Mouse (Mus musculus) hindbrain, embryonic 15.5 days (tissue): ENCODE results near the gene Tiam1. TPM values are rescaled to one million over a fixed set of nuclear protein-coding genes. Genes with fewer than 3 reads are reported as not detected.

Experiments used
- ATAC-seq: fragments of 200-750 bp; cut with Nextera tagmentation; 2 replicates; pipeline ENCODE4 v1.8.0; 2017; ENCODE audit warnings: low read depth, moderate number of reproducible peaks, moderate TSS enrichment; ENCODE audit not compliant: low FRiP score
- H3K27ac ChIP-seq: fragments of 300-500 bp; sonication (generic); replicated peaks from 2 replicates; pipeline ENCODE4 v1.5.1; 2015; ENCODE audit warnings: mild to moderate bottlenecking, inconsistent platforms
- H3K27me3 ChIP-seq: fragments of 300-500 bp; sonication (generic); 2 replicates; pipeline ENCODE4 v1.6.1; 2015; ENCODE audit warnings: control low read depth, inconsistent platforms
- H3K36me3 ChIP-seq: fragments of 300-500 bp; sonication (generic); 2 replicates; pipeline ENCODE4 v1.6.1; 2015; ENCODE audit warnings: control low read depth, inconsistent platforms
- H3K4me1 ChIP-seq: fragments of 300-500 bp; sonication (generic); replicated peaks from 2 replicates; pipeline ENCODE4 v1.6.1; 2015; ENCODE audit warnings: control low read depth, inconsistent platforms
- H3K4me2 ChIP-seq: fragments of 300-500 bp; sonication (generic); 2 replicates; pipeline ENCODE4 v1.6.1; 2015; ENCODE audit warnings: moderate library complexity, mild to moderate bottlenecking, inconsistent platforms
- H3K4me3 ChIP-seq: fragments of 300-500 bp; sonication (generic); 2 replicates; pipeline ENCODE4 v1.5.1; 2015; ENCODE audit warnings: mild to moderate bottlenecking, inconsistent platforms
- H3K9ac ChIP-seq: fragments of 300-500 bp; sonication (generic); 2 replicates; pipeline ENCODE4 v1.6.1; 2015; ENCODE audit warnings: inconsistent platforms
- H3K9me3 ChIP-seq: fragments of 300-500 bp; sonication (generic); 2 replicates; pipeline ENCODE4 v1.6.1; 2016; ENCODE audit warnings: control low read depth, inconsistent platforms
- WGBS: fragments of 180-500 bp; shearing (Covaris S2); methylation state at CpG from one replicate; pipeline ENCODE4 v1.1.7; 2015; 5-methylcytosine and 5-hydroxymethylcytosine counted together
- polyA plus RNA-seq: library from polyadenylated mRNA; unstranded; fragments of >200 nt; fragmentation: Nextera tagmentation; extraction: Ambion mirVana; gene quantifications from 2 replicates; pipeline ENCODE4 v1.2.1, GENCODE M21; 2015

Gene Tiam1
- polyA plus RNA-seq, 1 experiment from 2014 or later, result 23.8 TPM

DNA sequence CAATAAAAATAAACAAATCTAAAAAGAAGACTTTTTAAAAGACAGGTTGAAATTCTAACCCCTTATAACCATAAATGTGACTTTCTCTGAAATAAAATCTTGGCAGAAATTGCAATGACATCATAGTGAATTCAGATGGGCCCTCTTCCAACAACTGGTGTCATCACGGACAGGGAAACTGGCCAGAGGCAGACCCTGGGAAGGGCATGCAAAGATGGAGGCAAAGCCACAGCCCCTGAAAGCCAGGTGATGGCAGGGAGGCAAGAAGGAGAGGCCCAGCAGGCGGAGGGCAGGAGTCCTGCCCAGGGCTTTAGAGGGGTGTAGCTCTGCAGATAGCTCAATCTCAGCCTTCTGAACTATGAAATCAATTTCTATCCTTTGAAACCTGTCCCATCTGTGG is 39.8 kb downstream of the Tiam1 start:
- no peak overlapping the region for H3K27ac ChIP-seq
- WGBS, result 73% methylated on average over 2 of the region's 2 CpGs
- H3K9me3 ChIP-seq, result no peaks in the 10 kb centered on the region
- no peak overlapping the region for H3K4me3 ChIP-seq
- H3K9ac ChIP-seq, result no peak overlapping the region
- H3K27me3 ChIP-seq, result no peaks in the 10 kb centered on the region
- no peak for ATAC-seq
- H3K36me3 ChIP-seq, result no peaks in the 10 kb centered on the region
- H3K4me2 ChIP-seq, result no peak overlapping the region
- 0 out of 2 replicates have a peak, but pooled peaks cover 3% of the 10 kb centered on the region for H3K4me1 ChIP-seq

DNA sequence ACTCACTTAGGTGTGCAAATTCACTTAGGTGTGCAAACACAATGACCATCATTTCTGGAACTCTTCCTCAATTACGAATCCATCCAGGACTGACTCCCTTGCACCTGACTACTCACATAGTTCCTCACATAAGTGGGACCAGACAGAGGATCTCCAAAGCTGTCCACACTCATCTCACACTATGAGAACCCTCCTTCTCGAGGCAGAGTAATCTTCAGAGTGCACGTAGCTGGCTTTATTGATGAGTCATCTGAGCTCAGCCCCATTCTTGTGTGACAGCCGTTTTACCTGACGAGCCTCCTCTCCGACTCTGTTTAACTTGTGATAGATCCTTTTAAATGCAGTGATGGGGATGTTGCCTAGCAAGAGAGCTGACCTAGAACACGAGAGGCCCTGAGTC is 41.0 kb downstream of the Tiam1 start:
- H3K27ac ChIP-seq, result no peak overlapping the region
- WGBS, result 84% methylated on average over 7 of the region's 7 CpGs
- H3K4me1 ChIP-seq, result peaks cover 3% of the 10 kb centered on the region; the same call in 1 of the 2 replicates
- ATAC-seq, result no peak
- H3K27me3 ChIP-seq, result no peaks in the 10 kb centered on the region
- H3K9me3 ChIP-seq, result no peaks in the 10 kb centered on the region
- no peak overlapping the region for H3K4me3 ChIP-seq
- no peak overlapping the region for H3K4me2 ChIP-seq
- no peak overlapping the region for H3K9ac ChIP-seq
- H3K36me3 ChIP-seq, result no peaks in the 10 kb centered on the region

DNA sequence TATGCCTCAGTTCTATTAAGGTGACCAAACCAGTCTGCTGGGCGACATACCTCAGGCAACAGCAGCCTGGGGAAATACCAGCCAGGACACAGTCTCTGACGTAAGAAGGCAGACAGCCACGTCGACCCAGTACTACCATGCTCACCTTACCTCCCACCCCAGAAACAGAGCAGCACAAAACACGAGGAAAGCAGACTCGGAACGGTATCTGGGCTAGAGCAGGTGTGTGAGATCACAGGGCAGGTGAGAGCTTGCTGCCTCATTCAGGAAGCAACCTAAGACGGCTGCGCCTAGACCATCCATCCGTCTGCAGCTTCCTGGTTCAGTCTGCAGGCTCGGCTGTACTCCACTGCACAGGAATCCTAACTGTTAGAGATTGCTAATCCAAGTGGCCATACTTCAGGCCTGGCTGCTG is 45.4 kb downstream of the Tiam1 start:
- H3K9ac ChIP-seq, result no peak overlapping the region

DNA sequence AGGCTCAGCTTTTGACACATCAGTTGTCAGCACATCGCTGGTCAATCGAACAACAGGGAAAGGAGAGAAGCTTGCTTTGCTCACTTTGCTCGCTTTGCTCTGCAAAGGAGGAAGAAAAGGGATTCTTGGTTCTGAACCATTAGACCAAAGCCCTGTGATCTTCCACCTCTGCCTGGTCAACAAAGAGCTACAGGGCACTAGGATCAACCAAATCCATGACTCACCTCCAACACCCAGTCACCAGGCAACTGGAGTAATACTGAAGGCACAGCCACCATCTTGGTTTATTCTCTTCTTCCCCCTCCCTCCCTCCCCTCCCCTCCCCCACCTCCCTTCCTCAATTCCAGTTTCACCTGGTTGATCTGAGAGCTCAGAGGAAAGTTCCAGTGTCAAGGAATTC is 45.8 kb downstream of the Tiam1 start:
- Histone ChIP-seq H3K4me2 (no peak overlapping the region), H3K27me3 (no peaks in the 10 kb centered on the region), H3K4me1 (peaks cover 4% of the 10 kb centered on the region; the same call in 1 of the 2 replicates), H3K27ac (no peak overlapping the region), H3K4me3 (no peak overlapping the region), H3K9me3 (no peaks in the 10 kb centered on the region), H3K9ac (no peak overlapping the region), H3K36me3 (no peaks in the 10 kb centered on the region)
- ATAC-seq, result no peak
- WGBS, result 94% methylated on average over 3 of the region's 3 CpGs

More for the DNA sequence above, 45.4 kb downstream of the Tiam1 start:
- Histone ChIP-seq H3K4me2 (no peak overlapping the region), H3K27me3 (no peaks in the 10 kb centered on the region), H3K4me1 (peaks cover 4% of the 10 kb centered on the region; the same call in 1 of the 2 replicates), H3K9me3 (no peaks in the 10 kb centered on the region), H3K36me3 (no peaks in the 10 kb centered on the region), H3K4me3 (no peak overlapping the region), H3K27ac (no peak overlapping the region)
- ATAC-seq, result no peak
- WGBS, result 89% methylated on average over 11 of the region's 11 CpGs

DNA sequence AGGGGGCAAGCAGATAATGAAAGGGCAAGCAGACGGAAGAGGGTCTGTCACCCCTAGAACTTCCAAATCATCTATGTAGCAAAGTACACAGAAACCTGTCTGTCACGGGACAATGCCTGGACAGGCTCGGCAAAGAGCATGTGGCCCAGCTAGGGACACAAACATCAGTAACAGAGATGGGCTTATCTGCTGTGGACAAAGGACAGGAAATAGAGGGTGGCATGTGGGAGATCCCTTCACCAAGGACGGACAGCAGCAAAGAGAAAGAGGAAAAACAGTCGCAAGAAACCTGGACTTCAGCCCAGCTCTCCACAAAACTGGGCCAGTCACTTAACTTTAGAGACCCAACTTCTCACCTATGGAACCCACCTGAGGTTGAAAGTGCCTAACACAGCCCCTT is 47.6 kb downstream of the Tiam1 start:
- no peaks in the 10 kb centered on the region for H3K9me3 ChIP-seq
- H3K4me2 ChIP-seq, result no peak overlapping the region
- H3K27me3 ChIP-seq, result no peaks in the 10 kb centered on the region
- ATAC-seq, result no peak
- no peak overlapping the region for H3K9ac ChIP-seq
- peaks cover 4% of the 10 kb centered on the region; the same call in 1 of the 2 replicates for H3K4me1 ChIP-seq
- no peak overlapping the region for H3K27ac ChIP-seq
- WGBS, result 80% methylated on average over 5 of the region's 5 CpGs
- H3K4me3 ChIP-seq, result no peak overlapping the region
- no peaks in the 10 kb centered on the region for H3K36me3 ChIP-seq

DNA sequence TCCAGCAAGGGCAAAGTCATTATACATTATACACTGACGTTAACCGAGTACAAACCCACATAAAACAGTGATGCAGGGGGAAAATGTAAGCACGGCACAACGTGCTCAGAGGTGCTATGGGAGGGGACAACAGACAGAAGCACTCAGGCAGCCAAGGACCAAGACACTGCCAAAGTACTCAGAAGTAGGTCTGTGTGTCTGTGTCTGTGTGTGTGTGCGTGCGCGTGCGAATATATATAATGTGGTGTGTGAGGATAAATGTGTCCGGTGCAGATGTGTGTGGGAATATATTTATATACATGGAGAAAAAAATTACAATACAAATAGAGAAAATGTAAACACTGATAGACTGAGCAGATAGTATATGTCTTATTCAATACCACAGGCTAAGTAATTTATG is 50.6 kb downstream of the Tiam1 start:
- no peaks in the 10 kb centered on the region for H3K27me3 ChIP-seq
- no peaks in the 10 kb centered on the region for H3K36me3 ChIP-seq
- H3K4me2 ChIP-seq, result no peak overlapping the region
- ATAC-seq, result no peak
- 89% methylated on average over 9 of the region's 9 CpGs for WGBS
- H3K9ac ChIP-seq, result no peak overlapping the region
- H3K4me1 ChIP-seq, result peaks cover 4% of the 10 kb centered on the region; the same call in 1 of the 2 replicates
- H3K9me3 ChIP-seq, result no peaks in the 10 kb centered on the region
- no peak overlapping the region for H3K27ac ChIP-seq
- H3K4me3 ChIP-seq, result no peak overlapping the region

DNA sequence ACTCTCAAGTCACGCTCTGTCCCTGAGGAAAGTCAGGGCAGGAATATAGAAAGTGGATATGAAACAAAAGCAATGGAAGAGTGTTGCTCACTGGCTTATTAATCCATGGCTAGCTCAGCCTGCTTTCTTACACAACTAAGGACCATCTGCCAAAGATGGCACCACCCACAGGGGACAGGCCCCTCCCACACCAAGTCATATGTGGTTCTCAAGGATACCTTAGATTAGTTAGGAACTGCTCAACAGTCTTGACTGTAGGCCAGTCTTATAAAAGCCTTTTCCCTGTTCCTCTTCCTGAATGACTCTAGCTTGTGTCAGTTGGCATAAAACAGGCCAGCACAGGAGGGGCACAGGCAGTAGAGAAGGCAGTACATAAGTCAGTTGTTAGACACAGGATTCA is 51.7 kb downstream of the Tiam1 start:
- no peaks in the 10 kb centered on the region for H3K36me3 ChIP-seq
- H3K27me3 ChIP-seq, result no peaks in the 10 kb centered on the region
- WGBS, result 83% methylated on average over 1 of the region's 1 CpGs
- H3K4me1 ChIP-seq, result peaks cover 4% of the 10 kb centered on the region; the same call in 1 of the 2 replicates
- no peak overlapping the region for H3K4me3 ChIP-seq
- H3K9me3 ChIP-seq, result no peaks in the 10 kb centered on the region
- H3K27ac ChIP-seq, result no peak overlapping the region
- ATAC-seq, result no peak
- H3K4me2 ChIP-seq, result no peak overlapping the region
- no peak overlapping the region for H3K9ac ChIP-seq

DNA sequence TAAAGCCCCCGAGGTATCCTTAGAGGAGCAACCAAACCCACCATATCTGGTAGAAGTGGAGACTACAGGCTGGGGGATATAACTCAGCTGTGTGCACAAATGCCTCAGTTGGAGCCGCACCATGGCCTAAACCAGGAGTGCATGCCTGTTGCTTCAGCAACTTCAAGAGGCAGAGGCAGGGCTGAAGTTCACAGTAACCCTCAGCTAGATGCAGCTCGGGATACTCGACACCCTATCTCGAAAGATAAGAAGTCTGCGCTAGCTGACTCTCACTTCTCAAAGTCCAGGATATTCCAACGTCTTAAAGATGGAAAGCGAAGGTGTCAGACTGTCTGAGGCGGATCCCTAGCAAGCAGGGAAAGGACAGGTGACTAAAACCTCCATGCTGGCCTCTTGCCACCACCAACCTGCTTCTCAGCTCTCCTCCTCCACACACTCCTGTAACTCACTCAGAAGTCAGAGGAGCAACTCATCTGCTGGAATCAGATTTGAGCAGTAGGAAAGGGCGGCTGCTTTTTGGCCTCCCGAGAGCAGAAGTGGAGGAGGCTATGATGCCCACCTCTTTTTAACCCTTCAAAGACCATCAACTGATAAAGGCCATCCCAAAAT is 52.4 kb downstream of the Tiam1 start:
- no peaks in the 10 kb centered on the region for H3K9me3 ChIP-seq
- ATAC-seq, result no peak
- WGBS, result 88% methylated on average over 11 of the region's 11 CpGs
- H3K4me3 ChIP-seq, result no peak overlapping the region
- no peak overlapping the region for H3K4me2 ChIP-seq
- peaks cover 6% of the 10 kb centered on the region; the same call in 1 of the 2 replicates for H3K4me1 ChIP-seq
- no peaks in the 10 kb centered on the region for H3K36me3 ChIP-seq
- H3K27me3 ChIP-seq, result no peaks in the 10 kb centered on the region
- H3K9ac ChIP-seq, result no peak overlapping the region
- H3K27ac ChIP-seq, result no peak overlapping the region

DNA sequence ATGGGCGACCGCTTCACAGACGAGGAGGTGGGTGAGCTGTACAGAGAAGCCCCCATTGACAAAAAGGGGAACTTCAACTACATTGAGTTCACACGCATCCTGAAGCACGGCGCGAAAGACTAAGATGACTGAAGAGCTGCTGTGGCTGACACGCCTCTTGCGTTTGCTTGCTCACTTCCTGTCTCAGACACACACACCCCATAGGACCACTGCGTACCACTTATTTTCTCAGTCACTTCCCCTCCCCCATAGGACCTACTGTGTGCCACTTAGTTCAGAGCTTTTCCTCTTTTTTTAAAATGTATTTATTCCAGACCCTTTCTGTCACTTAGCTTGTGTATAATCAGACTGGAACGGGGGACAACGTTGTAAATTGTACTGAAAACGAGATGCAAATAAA is 53.2 kb downstream of the Tiam1 start:
- Histone ChIP-seq H3K9me3 (no peaks in the 10 kb centered on the region), H3K4me1 (peaks cover 12% of the 10 kb centered on the region), H3K4me2 (no peak overlapping the region), H3K27me3 (no peaks in the 10 kb centered on the region), H3K36me3 (no peaks in the 10 kb centered on the region), H3K4me3 (no peak overlapping the region), H3K9ac (no peak overlapping the region), H3K27ac (no peak overlapping the region)
- WGBS, result 96% methylated on average over 13 of the region's 13 CpGs
- ATAC-seq, result no peak

DNA sequence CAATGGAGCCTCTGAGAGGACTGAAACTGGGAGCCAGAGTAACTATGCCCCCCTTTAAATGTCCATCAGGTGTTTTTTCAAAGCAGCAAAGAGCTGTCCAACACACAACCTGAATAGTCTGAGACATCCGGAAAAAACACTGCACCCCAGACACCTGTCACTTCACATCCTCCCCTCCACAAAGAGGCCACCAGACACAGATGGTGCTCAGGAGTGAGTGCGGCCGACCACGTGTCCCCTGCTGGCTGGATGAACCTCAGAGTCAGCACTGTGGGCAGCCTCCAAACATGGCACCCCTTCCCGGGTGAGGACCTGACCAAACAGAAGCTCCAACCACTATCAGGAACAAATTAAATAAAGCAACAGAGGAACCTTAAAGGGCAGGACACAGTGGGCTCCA is 56.3 kb downstream of the Tiam1 start:
- H3K4me3 ChIP-seq, result no peak overlapping the region
- no peaks in the 10 kb centered on the region for H3K9me3 ChIP-seq
- no peak overlapping the region for H3K9ac ChIP-seq
- no peak overlapping the region for H3K27ac ChIP-seq
- H3K4me1 ChIP-seq, result peaks cover 14% of the 10 kb centered on the region
- no peak for ATAC-seq
- H3K27me3 ChIP-seq, result no peaks in the 10 kb centered on the region
- WGBS, result 85% methylated on average over 5 of the region's 5 CpGs
- no peaks in the 10 kb centered on the region for H3K36me3 ChIP-seq
- no peak overlapping the region for H3K4me2 ChIP-seq

DNA sequence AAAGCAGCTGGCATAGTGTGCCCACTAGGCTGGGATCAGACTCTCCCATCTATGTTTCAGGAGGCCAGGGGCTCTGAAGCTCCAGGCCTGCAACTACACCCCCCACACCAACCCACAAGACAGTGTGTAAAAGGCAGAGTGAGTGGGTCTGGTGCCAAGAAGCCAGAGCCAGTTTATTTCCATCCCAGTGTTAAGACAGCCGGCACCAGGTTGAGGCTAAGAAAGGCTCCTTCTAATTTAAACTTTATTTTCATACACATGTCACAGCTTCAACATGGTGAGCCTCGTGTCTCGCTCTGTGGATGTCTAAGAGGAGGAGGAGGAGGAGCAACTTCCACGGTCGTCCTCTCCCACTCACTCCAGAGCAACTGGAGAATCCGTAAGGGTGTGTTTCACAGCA is 57.5 kb downstream of the Tiam1 start:
- Histone ChIP-seq H3K4me2 (no peak overlapping the region), H3K4me3 (no peak overlapping the region), H3K4me1 (peaks cover 16% of the 10 kb centered on the region), H3K9me3 (no peaks in the 10 kb centered on the region), H3K36me3 (no peaks in the 10 kb centered on the region), H3K9ac (no peak overlapping the region), H3K27me3 (no peaks in the 10 kb centered on the region), H3K27ac (no peak overlapping the region)
- 85% methylated on average over 6 of the region's 6 CpGs for WGBS
- no peak for ATAC-seq

DNA sequence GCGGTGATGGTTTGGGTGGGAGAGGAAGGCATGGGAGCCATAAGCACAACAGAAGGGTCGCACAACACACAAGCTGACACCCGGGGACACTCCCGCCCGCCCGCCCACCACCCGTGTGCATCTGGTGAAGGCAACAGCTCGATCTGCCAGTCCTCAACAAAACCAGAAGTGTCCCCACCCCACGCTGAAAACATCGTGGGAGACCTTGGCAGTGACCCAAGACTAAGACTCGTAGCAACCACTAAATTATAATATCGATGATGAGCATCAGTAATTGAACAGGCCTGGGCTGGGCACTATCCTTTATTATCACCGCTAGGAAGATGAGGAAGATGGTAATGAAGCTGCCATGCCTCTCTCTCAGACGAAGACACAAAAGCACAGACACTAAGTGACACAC is 58.0 kb downstream of the Tiam1 start:
- H3K36me3 ChIP-seq, result no peaks in the 10 kb centered on the region
- ATAC-seq, result no peak
- H3K4me3 ChIP-seq, result no peak overlapping the region
- no peak overlapping the region for H3K4me2 ChIP-seq
- H3K9me3 ChIP-seq, result no peaks in the 10 kb centered on the region
- no peak overlapping the region for H3K9ac ChIP-seq
- H3K4me1 ChIP-seq, result peaks cover 19% of the 10 kb centered on the region
- 60% methylated on average over 14 of the region's 14 CpGs for WGBS
- no peak overlapping the region for H3K27ac ChIP-seq
- H3K27me3 ChIP-seq, result no peaks in the 10 kb centered on the region

DNA sequence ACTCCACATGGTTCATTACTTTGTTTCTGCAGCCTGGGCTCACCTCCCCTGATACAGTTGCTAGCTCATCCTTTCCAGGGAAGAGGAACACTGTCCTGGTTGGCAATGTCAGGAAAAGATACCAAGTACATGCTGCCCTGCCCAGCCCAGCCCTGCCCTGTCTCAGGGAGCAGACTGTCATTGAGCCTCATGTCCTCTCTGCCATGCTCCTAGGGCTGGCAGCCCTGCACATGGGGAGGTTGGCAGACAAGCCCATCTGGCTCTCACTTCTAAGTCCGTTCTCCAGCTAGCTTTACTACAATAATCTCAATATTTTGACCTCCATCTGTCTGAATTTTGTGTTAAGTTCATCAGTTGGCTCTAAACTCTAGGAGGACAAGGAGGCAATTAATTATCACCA is 62.4 kb downstream of the Tiam1 start:
- Histone ChIP-seq H3K4me1 (peaks cover 16% of the 10 kb centered on the region), H3K9me3 (no peaks in the 10 kb centered on the region), H3K27ac (no peak overlapping the region), H3K4me3 (no peak overlapping the region), H3K4me2 (no peak overlapping the region), H3K9ac (no peak overlapping the region), H3K36me3 (no peaks in the 10 kb centered on the region), H3K27me3 (no peaks in the 10 kb centered on the region)
- no peak for ATAC-seq
- 80% methylated on average over 1 of the region's 1 CpGs for WGBS
